Mouse (Mus musculus) small intestine, adult 2 months (tissue): ENCODE measurements around the gene Rpl4.
"Not testable (repeated sequence)": the region's sequence is repeated elsewhere in the genome, so short reads cannot be mapped to it uniquely, and the experiment has no call there.

ENCODE experiments used
- CTCF ChIP-seq: fragments of 200-500 bp; IDR thresholded peaks from 2 replicates; pipeline ENCODE4 v1.5.1; 2012; ENCODE audit warnings: low read depth, mild to moderate bottlenecking, control low read depth, inconsistent platforms, low read length, moderate library complexity, mixed read lengths; ENCODE audit not compliant: insufficient replicate concordance, insufficient read length; ENCODE audit errors: extremely low read depth
- POLR2A ChIP-seq: fragments of 200-500 bp; IDR thresholded peaks from 2 replicates; pipeline ENCODE4 v1.6.1; 2012; ENCODE audit warnings: low read depth, mild to moderate bottlenecking, control low read depth, inconsistent platforms, low read length, moderate library complexity

- not testable (repeated sequence) for TF ChIP-seq CTCF, POLR2A
Observed at GRCm38 (mm10) chr9:64124846-64125245, 48.3 kb upstream of the Rpl4 start.
